Mouse (Mus musculus): ENCODE data around the gene Nrn1. TPM values are rescaled to one million over a fixed set of nuclear protein-coding genes. Genes with fewer than 3 reads are reported as not detected.

The Nrn1 gene
- polyA plus RNA-seq, 1 experiment from 2014 or later, result 0.54 TPM

- no peak overlapping the region for H3K4me3 ChIP-seq (ENCODE audit: low read length)
- 37% methylated on average over 2 of the region's 2 CpGs for WGBS
- H3K36me3 ChIP-seq (ENCODE audit: control insufficient read depth, insufficient read depth, low read length), result no peaks in the 10 kb centered on the region
- peaks cover 5% of the 10 kb centered on the region for H3K27me3 ChIP-seq (ENCODE audit: control insufficient read depth, insufficient read depth, low read depth, low read length)
- no peaks in the 10 kb centered on the region for H3K4me1 ChIP-seq (replicated peaks; ENCODE audit: control insufficient read depth, insufficient read depth, low read length)
- no peak overlapping the region for H3K4me2 ChIP-seq (ENCODE audit: low read depth, low read length)
- no peak for ATAC-seq (ENCODE audit: low read depth)
- no peak overlapping the region for H3K27ac ChIP-seq (ENCODE audit: low read length)
- no peak overlapping the region for H3K9ac ChIP-seq (ENCODE audit: low read length)
- H3K9me3 ChIP-seq (ENCODE audit: control insufficient read depth, low read length), result no peaks in the 10 kb centered on the region
Measured at GRCm38 (mm10) chr13:36716708-36717107, 18.2 kb downstream of the Nrn1 start.

- Histone ChIP-seq H3K27ac (ENCODE audit: low read length) (no peak overlapping the region), H3K4me2 (ENCODE audit: low read depth, low read length) (no peak overlapping the region), H3K9ac (ENCODE audit: low read length) (no peak overlapping the region), H3K27me3 (ENCODE audit: control insufficient read depth, insufficient read depth, low read depth, low read length) (no peaks in the 10 kb centered on the region), H3K4me1 (replicated peaks; ENCODE audit: control insufficient read depth, insufficient read depth, low read length) (no peaks in the 10 kb centered on the region), H3K4me3 (ENCODE audit: low read length) (no peak overlapping the region), H3K36me3 (ENCODE audit: control insufficient read depth, insufficient read depth, low read length) (no peaks in the 10 kb centered on the region), H3K9me3 (ENCODE audit: control insufficient read depth, low read length) (no peaks in the 10 kb centered on the region)
- ATAC-seq (ENCODE audit: low read depth), result no peak
- 42% methylated on average over 2 of the region's 2 CpGs for WGBS
Measured at GRCm38 (mm10) chr13:36714101-36714500, 20.8 kb downstream of the Nrn1 start.

GRCm38 (mm10) chr13:36707088-36707690 is 27.7 kb downstream of the Nrn1 start:
- Histone ChIP-seq H3K4me1 (replicated peaks; ENCODE audit: control insufficient read depth, insufficient read depth, low read length) (no peaks in the 10 kb centered on the region), H3K4me2 (ENCODE audit: low read depth, low read length) (no peak overlapping the region), H3K27me3 (ENCODE audit: control insufficient read depth, insufficient read depth, low read depth, low read length) (no peaks in the 10 kb centered on the region), H3K27ac (ENCODE audit: low read length) (no peak overlapping the region), H3K4me3 (ENCODE audit: low read length) (no peak overlapping the region), H3K9me3 (ENCODE audit: control insufficient read depth, low read length) (no peaks in the 10 kb centered on the region), H3K36me3 (ENCODE audit: control insufficient read depth, insufficient read depth, low read length) (no peaks in the 10 kb centered on the region), H3K9ac (ENCODE audit: low read length) (no peak overlapping the region)
- 45% methylated on average over 3 of the region's 3 CpGs for WGBS
- no peak for ATAC-seq (ENCODE audit: low read depth)

- H3K27ac ChIP-seq (ENCODE audit: low read length), result no peak overlapping the region
- no peaks in the 10 kb centered on the region for H3K9me3 ChIP-seq (ENCODE audit: control insufficient read depth, low read length)
- ATAC-seq (ENCODE audit: low read depth), result no peak
- H3K9ac ChIP-seq (ENCODE audit: low read length), result no peak overlapping the region
- H3K4me2 ChIP-seq (ENCODE audit: low read depth, low read length), result no peak overlapping the region
- H3K4me3 ChIP-seq (ENCODE audit: low read length), result no peak overlapping the region
- H3K36me3 ChIP-seq (ENCODE audit: control insufficient read depth, insufficient read depth, low read length), result no peaks in the 10 kb centered on the region
- WGBS, result 72% methylated on average over 8 of the region's 8 CpGs
- H3K4me1 ChIP-seq (replicated peaks; ENCODE audit: control insufficient read depth, insufficient read depth, low read length), result 0 out of 2 replicates have a peak, but pooled peaks cover 3% of the 10 kb centered on the region
- H3K27me3 ChIP-seq (ENCODE audit: control insufficient read depth, insufficient read depth, low read depth, low read length), result no peaks in the 10 kb centered on the region
Measured at GRCm38 (mm10) chr13:36696351-36696771, 38.6 kb downstream of the Nrn1 start.

GRCm38 (mm10) chr13:36695516-36696201 is 39.3 kb downstream of the Nrn1 start:
- no peak overlapping the region for H3K4me2 ChIP-seq (ENCODE audit: low read depth, low read length)
- H3K4me1 ChIP-seq (replicated peaks; ENCODE audit: control insufficient read depth, insufficient read depth, low read length), result 0 out of 2 replicates have a peak, but pooled peaks cover 3% of the 10 kb centered on the region
- ATAC-seq (ENCODE audit: low read depth), result no peak

GRCm38 (mm10) chr13:36683581-36683980 is 51.4 kb downstream of the Nrn1 start:
- 50% methylated on average over 4 of the region's 4 CpGs for WGBS
- no peak overlapping the region for H3K4me2 ChIP-seq (ENCODE audit: low read depth, low read length)
- H3K4me1 ChIP-seq (replicated peaks; ENCODE audit: control insufficient read depth, insufficient read depth, low read length), result no peaks in the 10 kb centered on the region
- no peak overlapping the region for H3K27ac ChIP-seq (ENCODE audit: low read length)
- no peaks in the 10 kb centered on the region for H3K36me3 ChIP-seq (ENCODE audit: control insufficient read depth, insufficient read depth, low read length)
- no peak overlapping the region for H3K9ac ChIP-seq (ENCODE audit: low read length)
- ATAC-seq (ENCODE audit: low read depth), result no peak
- H3K4me3 ChIP-seq (ENCODE audit: low read length), result no peak overlapping the region
- no peaks in the 10 kb centered on the region for H3K27me3 ChIP-seq (ENCODE audit: control insufficient read depth, insufficient read depth, low read depth, low read length)
- no peaks in the 10 kb centered on the region; the same call in 1 of the 2 replicates for H3K9me3 ChIP-seq (ENCODE audit: control insufficient read depth, low read length)

More at GRCm38 (mm10) chr13:36695516-36696201, 39.3 kb downstream of the Nrn1 start:
- H3K4me3 ChIP-seq (ENCODE audit: low read length), result no peak overlapping the region
- WGBS, result 39% methylated on average over 7 of the region's 7 CpGs
- H3K9me3 ChIP-seq (ENCODE audit: control insufficient read depth, low read length), result no peaks in the 10 kb centered on the region
- H3K27me3 ChIP-seq (ENCODE audit: control insufficient read depth, insufficient read depth, low read depth, low read length), result no peaks in the 10 kb centered on the region
- no peak overlapping the region for H3K27ac ChIP-seq (ENCODE audit: low read length)
- H3K36me3 ChIP-seq (ENCODE audit: control insufficient read depth, insufficient read depth, low read length), result no peaks in the 10 kb centered on the region
- H3K9ac ChIP-seq (ENCODE audit: low read length), result no peak overlapping the region

GRCm38 (mm10) chr13:36680690-36681355 is 54.1 kb downstream of the Nrn1 start:
- WGBS, result 89% methylated on average over 8 of the region's 8 CpGs

GRCm38 (mm10) chr13:36679345-36679744 is 55.6 kb downstream of the Nrn1 start:
- H3K27me3 ChIP-seq (ENCODE audit: control insufficient read depth, insufficient read depth, low read depth, low read length), result no peaks in the 10 kb centered on the region
- H3K4me3 ChIP-seq (ENCODE audit: low read length), result no peak overlapping the region
- no peaks in the 10 kb centered on the region for H3K4me1 ChIP-seq (replicated peaks; ENCODE audit: control insufficient read depth, insufficient read depth, low read length)
- no peak overlapping the region for H3K9ac ChIP-seq (ENCODE audit: low read length)
- no peak overlapping the region for H3K27ac ChIP-seq (ENCODE audit: low read length)
- H3K9me3 ChIP-seq (ENCODE audit: control insufficient read depth, low read length), result no peaks in the 10 kb centered on the region
- no peaks in the 10 kb centered on the region for H3K36me3 ChIP-seq (ENCODE audit: control insufficient read depth, insufficient read depth, low read length)
- no peak overlapping the region for H3K4me2 ChIP-seq (ENCODE audit: low read depth, low read length)
- 56% methylated on average over 1 of the region's 1 CpGs for whole genome bisulfite sequencing
- no peak for ATAC-seq (ENCODE audit: low read depth)

More at GRCm38 (mm10) chr13:36680690-36681355, 54.1 kb downstream of the Nrn1 start:
- H3K9ac ChIP-seq (ENCODE audit: low read length), result no peak overlapping the region
- no peaks in the 10 kb centered on the region for H3K9me3 ChIP-seq (ENCODE audit: control insufficient read depth, low read length)
- H3K36me3 ChIP-seq (ENCODE audit: control insufficient read depth, insufficient read depth, low read length), result no peaks in the 10 kb centered on the region
- H3K4me2 ChIP-seq (ENCODE audit: low read depth, low read length), result no peak overlapping the region
- H3K27me3 ChIP-seq (ENCODE audit: control insufficient read depth, insufficient read depth, low read depth, low read length), result no peaks in the 10 kb centered on the region
- ATAC-seq (ENCODE audit: low read depth), result no peak
- no peak overlapping the region for H3K27ac ChIP-seq (ENCODE audit: low read length)
- no peak overlapping the region for H3K4me3 ChIP-seq (ENCODE audit: low read length)
- H3K4me1 ChIP-seq (replicated peaks; ENCODE audit: control insufficient read depth, insufficient read depth, low read length), result no peaks in the 10 kb centered on the region

All from lung, embryonic 16.5 days (tissue).